Mouse (Mus musculus) limb, embryonic 15.5 days (tissue): ENCODE measurements around the gene Klhl20. TPM values are rescaled to one million over a fixed set of nuclear protein-coding genes. Genes with fewer than 3 reads are reported as not detected.

ENCODE experiments used
- ATAC-seq: fragments of 200-750 bp; cut with Nextera tagmentation; 2 replicates; pipeline ENCODE4 v1.8.0; 2017; ENCODE audit warnings: low read depth, moderate TSS enrichment; ENCODE audit not compliant: insufficient number of reproducible peaks, low FRiP score, low TSS enrichment
- H3K27ac ChIP-seq: fragments of 300-500 bp; sonication (generic); 2 replicates; pipeline ENCODE4 v1.5.1; 2015; ENCODE audit warnings: moderate library complexity, mild to moderate bottlenecking, inconsistent platforms
- H3K27me3 ChIP-seq: fragments of 300-500 bp; sonication (generic); 2 replicates; pipeline ENCODE4 v1.6.1; 2015; ENCODE audit warnings: inconsistent platforms
- H3K36me3 ChIP-seq: fragments of 300-500 bp; sonication (generic); 2 replicates; pipeline ENCODE4 v1.6.1; 2015; ENCODE audit warnings: inconsistent platforms
- H3K4me1 ChIP-seq: fragments of 300-500 bp; sonication (generic); 2 replicates; pipeline ENCODE4 v1.6.1; 2015; ENCODE audit warnings: inconsistent platforms
- H3K4me2 ChIP-seq: fragments of 300-500 bp; sonication (generic); 2 replicates; pipeline ENCODE4 v1.6.1; 2015; ENCODE audit warnings: mild to moderate bottlenecking, inconsistent platforms
- H3K4me3 ChIP-seq: fragments of 300-500 bp; sonication (generic); 2 replicates; pipeline ENCODE4 v1.5.1; 2015; ENCODE audit warnings: mild to moderate bottlenecking, inconsistent platforms
- H3K9ac ChIP-seq: fragments of 300-500 bp; sonication (generic); 2 replicates; pipeline ENCODE4 v1.6.1; 2015; ENCODE audit warnings: inconsistent platforms
- H3K9me3 ChIP-seq: fragments of 300-500 bp; sonication (generic); 2 replicates; pipeline ENCODE4 v1.6.1; 2016; ENCODE audit warnings: inconsistent platforms
- WGBS: fragments of 180-500 bp; shearing (Covaris S2); methylation state at CpG from one replicate; pipeline ENCODE4 v1.1.7; 2015; 5-methylcytosine and 5-hydroxymethylcytosine counted together
- polyA plus RNA-seq: library from polyadenylated mRNA; unstranded; fragments of >200 nt; fragmentation: Nextera tagmentation; extraction: Ambion mirVana; gene quantifications from 2 replicates; pipeline ENCODE4 v1.2.1, GENCODE M21; 2015

Klhl20 gene
- polyA plus RNA-seq, 1 experiment from 2014 or later = 17.3 TPM

DNA sequence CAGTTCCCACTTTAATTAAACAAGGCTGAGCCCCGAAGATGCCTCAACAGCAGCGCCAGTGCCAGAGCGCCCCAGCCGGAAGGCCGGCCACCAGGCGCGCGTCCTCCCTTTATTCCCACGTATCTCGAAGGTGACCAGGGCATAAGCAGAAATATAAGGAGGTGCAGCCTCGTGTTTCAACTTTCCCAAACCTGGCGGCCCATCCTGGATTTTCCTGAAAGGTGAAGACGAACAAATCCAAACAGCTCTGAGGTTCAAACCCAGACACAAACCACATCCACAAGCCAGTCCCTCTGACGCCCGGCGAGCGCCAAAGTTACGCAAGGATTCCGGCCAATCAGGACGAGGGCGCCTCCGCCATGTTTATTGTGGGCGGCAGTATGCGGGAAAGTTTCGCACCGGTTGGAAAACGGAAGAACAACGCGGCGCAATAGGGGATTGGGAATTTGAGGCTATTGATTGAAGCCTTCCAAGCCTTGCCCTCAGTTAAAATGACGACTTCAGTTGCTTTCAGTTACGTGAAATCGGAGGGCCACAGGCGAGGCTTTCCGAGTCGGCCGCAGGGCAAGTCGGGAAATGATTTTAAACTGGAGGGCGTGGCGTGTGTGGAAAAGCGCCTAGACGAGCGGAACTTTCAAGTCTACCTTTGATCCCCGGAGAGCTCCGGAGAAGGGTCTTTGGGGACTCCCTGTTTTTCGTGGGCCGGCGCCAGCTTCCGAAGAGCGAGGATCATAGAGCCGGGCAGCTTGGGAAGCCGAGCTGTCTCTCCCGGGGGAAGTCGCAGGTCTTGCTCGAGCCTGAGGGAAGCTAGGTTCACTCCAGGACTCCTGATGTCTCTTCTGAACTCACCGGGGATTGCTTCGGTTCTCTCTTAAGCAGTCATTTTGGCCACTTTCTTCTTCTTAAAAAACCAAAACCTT is 60.7 kb downstream of the Klhl20 start, which contains the start of the genes Dars2 and Cenpl:
Gene Dars2, minus strand, starts transcription at position 307 of the 920 bp plus-strand sequence.
Gene Cenpl, plus strand, starts transcription at position 362 of the 920 bp plus-strand sequence.
- Histone ChIP-seq H3K27ac (peak within 1 kb of the TSS; percentile 82), H3K36me3 (0 out of 2 replicates have a peak, but pooled peaks cover 3% of the 10 kb centered on the region), H3K9me3 (no peaks in the 10 kb centered on the region), H3K27me3 (no peaks in the 10 kb centered on the region), H3K9ac (peak within 1 kb of the TSS; percentile 68), H3K4me2 (peak within 1 kb of the TSS; percentile 60), H3K4me1 (peaks cover 27% of the 10 kb centered on the region), H3K4me3 (peak within 1 kb of the TSS; percentile 76)
- under 1% methylated on average over 57 of the region's 57 CpGs for WGBS
- ATAC-seq = peak; percentile 93

DNA sequence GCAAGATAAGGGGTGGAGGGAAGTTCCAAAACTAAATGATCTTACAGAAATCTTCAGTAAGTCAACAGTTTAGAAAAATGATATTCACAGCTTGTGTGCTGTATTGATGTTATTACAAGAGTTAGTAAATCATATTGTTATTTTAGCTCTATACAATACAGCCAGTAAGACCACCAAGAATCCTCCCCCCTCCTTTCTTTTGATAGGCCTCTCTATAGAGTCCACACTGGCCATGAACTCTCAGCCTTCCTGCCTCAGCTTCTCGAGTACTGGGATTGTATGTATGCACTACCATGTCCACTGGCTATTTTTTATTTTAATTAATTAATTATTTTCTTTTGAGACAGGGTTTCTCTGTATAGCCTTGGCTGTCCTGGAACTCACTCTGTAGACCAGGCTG is 68.0 kb downstream of the Klhl20 start:
- no peaks in the 10 kb centered on the region for H3K27me3 ChIP-seq
- no peaks in the 10 kb centered on the region; the same call in 1 of the 2 replicates for H3K36me3 ChIP-seq
- H3K4me2 ChIP-seq = no peak overlapping the region
- H3K4me3 ChIP-seq = no peak overlapping the region
- no peak for ATAC-seq
- H3K4me1 ChIP-seq = no peaks in the 10 kb centered on the region
- no peak overlapping the region for H3K27ac ChIP-seq
- WGBS = 81% methylated on average over 1 of the region's 1 CpGs
- H3K9ac ChIP-seq = no peak overlapping the region
- H3K9me3 ChIP-seq = no peaks in the 10 kb centered on the region

DNA sequence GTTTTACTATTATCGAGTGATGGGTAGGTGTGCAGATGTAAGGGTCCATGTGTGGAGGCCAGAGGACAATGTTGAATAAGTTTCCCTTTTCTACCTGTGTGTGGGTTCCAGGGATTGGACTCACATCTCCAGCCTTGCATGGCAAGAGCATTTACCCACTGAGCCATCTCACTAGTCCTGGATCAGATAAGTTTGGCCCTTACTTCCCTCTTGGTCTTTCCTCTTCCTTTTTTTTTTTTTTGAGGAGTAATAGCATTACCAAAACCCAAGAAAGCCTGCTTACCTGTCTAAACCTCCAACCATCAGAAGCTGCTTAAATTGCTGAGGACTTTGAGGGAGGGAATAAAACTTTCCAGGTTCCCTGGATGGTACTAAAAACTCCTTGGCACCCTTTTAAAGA is 74.1 kb downstream of the Klhl20 start:
- 92% methylated on average over 1 of the region's 1 CpGs for WGBS
- Histone ChIP-seq H3K9ac (no peak overlapping the region), H3K4me2 (no peak overlapping the region), H3K36me3 (peaks cover 14% of the 10 kb centered on the region; the same call in 1 of the 2 replicates), H3K4me1 (no peaks in the 10 kb centered on the region), H3K27ac (no peak overlapping the region), H3K27me3 (no peaks in the 10 kb centered on the region), H3K9me3 (no peaks in the 10 kb centered on the region), H3K4me3 (no peak overlapping the region)
- no peak for ATAC-seq

DNA sequence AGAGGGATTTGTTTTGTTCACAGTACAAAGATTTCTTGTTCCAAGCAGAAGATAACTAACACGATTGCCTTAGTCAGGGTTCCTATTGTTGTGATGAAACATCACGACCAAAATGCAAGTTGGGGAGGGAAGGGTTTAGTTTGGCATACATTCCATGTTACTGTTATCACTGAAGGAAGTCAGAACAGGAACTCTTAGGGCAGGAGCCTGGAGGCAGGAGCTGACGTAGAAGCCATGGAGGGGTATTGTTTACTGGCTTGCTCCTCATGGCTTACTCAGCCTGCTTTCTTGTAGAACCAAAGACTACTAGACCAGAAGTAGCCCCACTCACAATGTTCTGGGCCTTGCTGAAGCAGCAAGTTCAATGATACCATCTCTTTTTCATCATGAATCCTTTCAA is 84.3 kb downstream of the Klhl20 start:
- Histone ChIP-seq H3K9me3 (no peaks in the 10 kb centered on the region), H3K9ac (no peak overlapping the region), H3K4me1 (no peaks in the 10 kb centered on the region), H3K4me2 (no peak overlapping the region), H3K36me3 (peaks cover 36% of the 10 kb centered on the region), H3K27me3 (no peaks in the 10 kb centered on the region), H3K4me3 (no peak overlapping the region), H3K27ac (no peak overlapping the region)
- no peak for ATAC-seq
- WGBS = 83% methylated on average over 3 of the region's 3 CpGs

DNA sequence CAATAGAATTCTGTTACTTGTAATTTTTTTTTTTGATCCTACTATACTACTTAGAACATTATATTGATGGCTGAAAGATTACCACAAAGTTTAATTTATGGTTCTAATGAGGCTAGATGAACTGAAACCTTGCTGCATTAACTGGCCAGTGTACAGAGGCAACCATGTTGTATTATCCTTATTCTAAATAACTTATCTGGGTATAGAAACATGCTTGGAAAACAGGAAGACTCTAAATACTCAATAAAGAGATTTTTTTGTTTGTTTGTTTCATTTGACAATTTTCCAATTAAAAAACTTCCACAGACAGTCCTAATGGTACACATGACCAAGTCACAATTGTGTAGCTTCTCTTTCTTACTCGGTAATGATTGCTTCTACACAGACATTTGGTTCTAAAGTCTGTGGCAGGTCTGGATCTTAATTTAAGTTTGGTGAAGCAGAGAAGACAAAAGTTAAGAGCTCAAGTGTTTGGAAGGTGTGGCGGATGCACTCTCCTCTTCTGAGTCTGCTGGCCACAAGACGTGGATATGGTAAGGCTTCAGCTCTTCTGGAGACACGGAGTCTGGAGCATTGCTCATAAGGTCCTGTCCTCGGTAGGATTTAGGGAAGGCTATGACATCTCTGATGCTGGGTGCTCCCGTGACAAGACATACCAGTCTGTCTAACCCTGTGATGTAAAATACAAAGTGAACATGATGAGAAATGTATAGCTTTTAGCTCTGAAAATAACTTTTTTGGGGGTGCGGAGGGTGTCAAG is 89.9 kb downstream of the Klhl20 start:
- no peaks in the 10 kb centered on the region for H3K9me3 ChIP-seq
- H3K27ac ChIP-seq = no peak overlapping the region
- no peak overlapping the region for H3K4me3 ChIP-seq
- peaks cover 44% of the 10 kb centered on the region for H3K36me3 ChIP-seq
- 89% methylated on average over 7 of the region's 7 CpGs for WGBS
- no peaks in the 10 kb centered on the region for H3K27me3 ChIP-seq
- H3K4me1 ChIP-seq = peaks cover 3% of the 10 kb centered on the region; the same call in 1 of the 2 replicates
- H3K4me2 ChIP-seq = no peak overlapping the region
- ATAC-seq = no peak
- H3K9ac ChIP-seq = no peak overlapping the region

DNA sequence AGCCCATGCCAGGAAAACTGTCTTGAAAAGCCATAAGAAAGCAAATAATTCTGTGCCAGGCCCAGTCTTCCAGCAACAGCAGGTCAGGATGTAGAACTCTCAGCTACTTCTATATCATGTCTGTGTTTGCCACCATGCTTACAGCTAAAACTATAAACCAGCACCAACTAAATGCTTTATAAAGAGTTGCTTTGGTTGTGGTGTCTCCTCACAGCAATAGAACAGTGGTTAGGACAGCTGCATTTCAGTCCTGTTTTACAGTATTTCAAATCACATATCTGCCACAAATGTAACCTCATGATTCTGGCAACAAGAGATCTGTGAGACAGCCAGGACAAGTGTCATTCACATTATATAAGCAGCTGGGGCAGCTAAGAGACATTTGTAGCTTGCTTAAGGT is 90.5 kb downstream of the Klhl20 start:
- Histone ChIP-seq H3K4me1 (peaks cover 3% of the 10 kb centered on the region; the same call in 1 of the 2 replicates), H3K9ac (no peak overlapping the region), H3K9me3 (no peaks in the 10 kb centered on the region), H3K36me3 (peaks cover 44% of the 10 kb centered on the region), H3K4me3 (no peak overlapping the region), H3K4me2 (no peak overlapping the region), H3K27ac (peak overlapping the region; percentile 76), H3K27me3 (no peaks in the 10 kb centered on the region)
- no peak for ATAC-seq

DNA sequence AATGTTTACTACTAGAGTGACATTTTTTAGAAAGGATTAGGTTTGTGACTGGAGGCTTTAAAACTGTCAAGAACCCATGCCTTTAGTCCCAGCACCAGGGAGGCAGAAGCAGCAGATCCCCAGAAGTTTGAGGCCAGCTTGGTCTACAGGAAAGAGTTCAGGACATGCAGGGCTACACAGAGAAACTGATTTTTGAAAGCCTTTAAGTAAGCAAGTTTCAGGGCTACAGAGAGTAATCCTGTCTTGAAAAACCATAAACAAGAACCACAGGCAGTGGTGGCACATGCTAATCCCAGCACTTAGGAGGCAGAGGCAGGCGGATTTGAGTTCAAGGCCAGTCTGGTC is 90.9 kb downstream of the Klhl20 start:
- Histone ChIP-seq H3K9ac (no peak overlapping the region), H3K9me3 (no peaks in the 10 kb centered on the region), H3K4me1 (peaks cover 3% of the 10 kb centered on the region; the same call in 1 of the 2 replicates), H3K4me3 (no peak overlapping the region), H3K27me3 (no peaks in the 10 kb centered on the region), H3K36me3 (peaks cover 41% of the 10 kb centered on the region), H3K27ac (peak overlapping the region; percentile 76), H3K4me2 (no peak overlapping the region)
- WGBS = 53% methylated on average over 1 of the region's 1 CpGs
- ATAC-seq = no peak

DNA sequence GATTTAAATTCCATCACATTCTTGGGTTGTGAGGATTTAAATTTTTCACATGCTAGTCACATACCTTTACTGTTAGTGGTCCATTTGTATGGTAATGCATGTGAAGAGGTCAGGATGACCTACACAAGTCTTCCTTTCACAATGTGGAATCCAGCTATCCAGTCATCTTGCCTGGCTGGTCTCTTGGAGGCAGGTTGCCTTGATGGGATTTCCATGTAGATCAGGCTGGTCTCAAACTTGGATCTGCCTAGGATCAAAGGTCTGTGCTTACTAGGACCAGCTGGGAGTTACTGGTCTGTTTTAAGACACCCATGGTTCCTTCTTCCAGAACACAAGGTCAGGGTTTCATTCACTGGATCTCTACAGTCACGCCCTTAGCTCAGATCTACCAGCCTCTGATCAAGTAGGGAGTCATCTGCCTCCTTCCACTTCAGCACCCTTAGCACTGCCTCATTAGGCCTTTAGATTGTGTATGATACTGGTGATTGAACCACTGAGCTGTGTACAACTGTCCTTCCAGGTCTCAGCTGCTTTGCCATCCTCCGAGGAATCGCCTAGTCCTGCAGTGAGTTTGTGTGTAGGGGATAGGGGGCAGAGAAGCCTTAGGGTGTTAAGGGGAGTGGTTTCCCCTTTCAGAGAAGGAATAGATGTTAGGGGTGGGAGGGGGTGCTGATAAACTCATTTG is 91.4 kb downstream of the Klhl20 start:
- Histone ChIP-seq H3K9me3 (no peaks in the 10 kb centered on the region), H3K9ac (no peak overlapping the region), H3K4me3 (no peak overlapping the region), H3K4me1 (peaks cover 3% of the 10 kb centered on the region; the same call in 1 of the 2 replicates), H3K4me2 (no peak overlapping the region), H3K36me3 (peaks cover 38% of the 10 kb centered on the region), H3K27me3 (no peaks in the 10 kb centered on the region), H3K27ac (peak overlapping the region; percentile 76)
- 14% methylated on average over 3 of the region's 3 CpGs for WGBS
- ATAC-seq = peak; percentile 45

DNA sequence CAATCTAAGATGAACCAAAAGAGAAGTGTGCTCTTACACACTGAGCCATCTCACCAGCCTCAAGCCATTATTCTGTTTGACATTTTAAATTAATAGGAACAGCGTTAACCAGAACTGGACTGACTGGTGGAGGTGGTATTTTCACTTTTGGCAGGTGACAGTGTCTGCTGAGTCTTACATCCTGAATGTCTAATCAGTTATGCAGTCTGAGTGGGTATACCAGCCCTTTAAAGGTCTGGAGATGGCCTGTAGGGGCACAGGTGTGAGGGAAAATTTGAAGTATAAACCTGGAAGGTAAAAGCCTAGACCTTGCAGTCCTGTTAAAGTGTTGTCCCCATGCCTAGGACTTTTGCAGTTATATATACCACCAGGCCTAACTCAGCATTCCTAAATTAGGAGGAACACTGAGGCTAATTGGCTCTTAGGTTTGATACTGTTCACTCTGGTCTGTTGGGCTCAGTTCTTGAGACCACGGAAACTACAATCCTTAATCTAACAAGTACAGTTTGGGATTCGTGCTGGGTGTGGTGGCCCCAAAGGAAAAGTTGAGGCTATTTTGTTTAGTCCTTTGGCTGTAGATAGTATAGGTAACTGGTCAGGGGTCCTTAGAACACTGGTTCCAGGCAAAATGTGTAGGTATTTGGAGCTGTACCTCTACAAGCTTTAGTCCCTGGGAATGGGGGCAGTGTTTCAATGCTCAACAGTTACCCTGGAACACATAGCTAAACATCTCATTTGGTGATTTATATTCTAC is 92.2 kb downstream of the Klhl20 start:
- Histone ChIP-seq H3K27ac (peak overlapping the region; percentile 76), H3K4me2 (no peak overlapping the region), H3K36me3 (peaks cover 36% of the 10 kb centered on the region), H3K4me1 (peaks cover 3% of the 10 kb centered on the region; the same call in 1 of the 2 replicates), H3K9me3 (no peaks in the 10 kb centered on the region), H3K4me3 (no peak overlapping the region), H3K9ac (no peak overlapping the region), H3K27me3 (no peaks in the 10 kb centered on the region)
- WGBS = 14% methylated on average over 3 of the region's 3 CpGs
- ATAC-seq = no peak
